Mouse (Mus musculus): Measurements from ENCODE around the gene Amer3. TPM values are rescaled to one million over a fixed set of nuclear protein-coding genes. Genes with fewer than 3 reads are reported as not detected.

The Amer3 gene
- not detected for polyA plus RNA-seq (2014; fragmentation: Illumina TruSeq; extraction: RNeasy Lipid Tissue Mini Kit (QIAGEN cat#74804); ENCODE audit: low read depth, low replicate concordance)

GRCm38 (mm10) chr1:34578851-34579781 lies at the start of gene Amer3:
TSS of gene Amer3 (plus strand) at chr1:34579657.

GRCm38 (mm10) chr1:34535043-34535698 lies 44.3 kb upstream of the Amer3 start, which contains the start of gene Cfc1:
TSS of gene Cfc1 (plus strand) at chr1:34535648.

GRCm38 (mm10) chr1:34560843-34561242 lies 18.6 kb upstream of the Amer3 start, which contains the start of gene Prss40:
TSS of gene Prss40 (minus strand) at chr1:34560943.

Other genes with a start within 250 kb of the Amer3 start
- gene Ccdc115, start 140.0 kb upstream of the Amer3 start, polyA plus RNA-seq (2014; fragmentation: Illumina TruSeq; extraction: RNeasy Lipid Tissue Mini Kit (QIAGEN cat#74804); ENCODE audit: low read depth, low replicate concordance), result 16.9 TPM
- 11.1 TPM for gene Imp4, start 139.8 kb upstream of the Amer3 start, polyA plus RNA-seq (2014; fragmentation: Illumina TruSeq; extraction: RNeasy Lipid Tissue Mini Kit (QIAGEN cat#74804); ENCODE audit: low read depth, low replicate concordance)
- gene Ptpn18, start 119.9 kb upstream of the Amer3 start, polyA plus RNA-seq (2014; fragmentation: Illumina TruSeq; extraction: RNeasy Lipid Tissue Mini Kit (QIAGEN cat#74804); ENCODE audit: low read depth, low replicate concordance), result 2.5 TPM
- not detected for gene Prss39, start 81.2 kb upstream of the Amer3 start, polyA plus RNA-seq (2014; fragmentation: Illumina TruSeq; extraction: RNeasy Lipid Tissue Mini Kit (QIAGEN cat#74804); ENCODE audit: low read depth, low replicate concordance)
- not detected for gene Cfc1, start 44.0 kb upstream of the Amer3 start, polyA plus RNA-seq (2014; fragmentation: Illumina TruSeq; extraction: RNeasy Lipid Tissue Mini Kit (QIAGEN cat#74804); ENCODE audit: low read depth, low replicate concordance)
- gene Prss40, start 18.7 kb upstream of the Amer3 start, polyA plus RNA-seq (2014; fragmentation: Illumina TruSeq; extraction: RNeasy Lipid Tissue Mini Kit (QIAGEN cat#74804); ENCODE audit: low read depth, low replicate concordance), result not detected